Mouse (Mus musculus): Measurements from ENCODE around the gene Topors.

DNA sequence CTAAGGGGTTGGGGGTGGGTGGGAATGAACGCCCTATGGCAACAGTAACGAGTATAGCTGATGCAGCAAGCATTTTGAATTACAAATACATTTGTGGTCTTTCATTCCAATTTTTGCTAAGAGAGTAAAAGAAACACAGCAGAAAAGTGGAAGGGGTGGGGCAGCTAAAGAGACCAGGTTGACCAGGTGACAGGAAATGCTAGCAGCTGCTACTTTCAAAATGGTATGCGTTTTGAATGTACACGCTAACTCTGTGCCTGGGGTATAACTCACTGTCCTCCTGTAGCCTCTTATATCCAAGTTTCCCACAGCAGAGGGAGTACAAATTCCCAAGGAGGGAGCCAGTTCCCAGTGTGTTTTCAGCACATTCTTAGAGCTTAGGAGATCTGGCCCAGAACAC is 32.8 kb downstream of the Topors start:
- no peak for TF ChIP-seq ZNF384 (IDR thresholded peaks at IDR 0.05; ENCODE audit: low read depth, low read length)
- no peak for TF ChIP-seq CHD2 (IDR thresholded peaks at IDR 0.05; ENCODE audit: low read depth, low read length)
- TF ChIP-seq ZC3H11A (IDR thresholded peaks at IDR 0.05; ENCODE audit: borderline replicate concordance, low read depth, low read length): no peak
- no peak for TF ChIP-seq MAFK (IDR thresholded peaks at IDR 0.05; ENCODE audit: insufficient read depth, low read depth, low read length)
- no peak for TF ChIP-seq HCFC1 (IDR thresholded peaks at IDR 0.05; ENCODE audit: borderline replicate concordance, insufficient read depth, low read length)

Data from ES-E14 (cell line).